Mouse (Mus musculus) liver, embryonic 14.5 days (tissue): Measurements from ENCODE around the gene Crot. TPM values are rescaled to one million over a fixed set of nuclear protein-coding genes. Genes with fewer than 3 reads are reported as not detected.

Source experiments
- ATAC-seq: fragments of 200-750 bp; cut with Nextera tagmentation; 2 replicates; pipeline ENCODE4 v1.8.0; 2017; ENCODE audit warnings: moderate number of reproducible peaks, mild to moderate bottlenecking, moderate library complexity; ENCODE audit not compliant: insufficient read depth
- DNase-seq, 3 experiments: peaks; one replicate each; pipeline ENCODE4 v3.0.0-alpha.2; 2012 to 2013; ENCODE audit warnings: low read depth in 3 of 3, low spot score in 3 of 3
- H3K27ac ChIP-seq: fragments of 300-500 bp; sonication (generic); 2 replicates; pipeline ENCODE4 v1.5.1; 2014; ENCODE audit warnings: moderate library complexity, mild to moderate bottlenecking, control low read depth, inconsistent platforms
- H3K27me3 ChIP-seq: fragments of 300-500 bp; sonication (generic); 2 replicates; pipeline ENCODE4 v1.6.1; 2014; ENCODE audit warnings: mild to moderate bottlenecking, low read length, moderate library complexity; ENCODE audit not compliant: control insufficient read depth, insufficient read depth
- H3K36me3 ChIP-seq: fragments of 300-500 bp; sonication (generic); replicated peaks from 2 replicates; pipeline ENCODE4 v1.6.1; 2014; ENCODE audit warnings: low read depth; ENCODE audit not compliant: control insufficient read depth, insufficient read depth
- H3K4me1 ChIP-seq, 2 experiments: fragments of 200-500 bp in 1 of 2; fragments of 300-500 bp in 1 of 2; sonication (generic) in 1 of 2; replicated peaks; 2 replicates each; pipeline ENCODE4 v1.6.1; 2012 to 2014; ENCODE audit warnings: antibody characterized with exemption in 1 of 2, inconsistent platforms in 1 of 2, low read length in 1 of 2; ENCODE audit not compliant: control insufficient read depth in 2 of 2, insufficient read depth in 2 of 2
- H3K4me2 ChIP-seq: fragments of 300-500 bp; sonication (generic); 2 replicates; pipeline ENCODE4 v1.6.1; 2014; ENCODE audit warnings: low read depth, mild to moderate bottlenecking, control low read depth, moderate library complexity
- H3K4me3 ChIP-seq, 2 experiments: fragments of 200-500 bp in 1 of 2; fragments of 300-500 bp in 1 of 2; sonication (generic) in 1 of 2; 2 replicates each; pipeline ENCODE4 v1.5.1; 2012 to 2014; ENCODE audit warnings: low read depth in 2 of 2, low read length in 2 of 2, mild to moderate bottlenecking in 2 of 2, control low read depth in 1 of 2, inconsistent platforms in 1 of 2, moderate library complexity in 1 of 2; ENCODE audit not compliant: insufficient read depth in 1 of 2
- H3K9ac ChIP-seq: fragments of 300-500 bp; sonication (generic); replicated peaks from 2 replicates; pipeline ENCODE4 v1.6.1; 2014; ENCODE audit warnings: mild to moderate bottlenecking, control low read depth, moderate library complexity
- H3K9me3 ChIP-seq: fragments of 300-500 bp; sonication (generic); 2 replicates; pipeline ENCODE4 v1.6.1; 2016; ENCODE audit warnings: low read length, mixed read lengths; ENCODE audit not compliant: control insufficient read depth
- CTCF ChIP-seq: IDR thresholded peaks from 2 replicates; pipeline ENCODE4 v1.5.1; 2016; ENCODE audit warnings: antibody characterized with exemption, low read depth, control low read depth
- EP300 ChIP-seq: IDR thresholded peaks from 2 replicates; pipeline ENCODE4 v1.6.1; 2016; ENCODE audit warnings: antibody characterized with exemption, low read depth
- WGBS: fragments of 180-500 bp; shearing (Covaris S2); extraction: QIAGEN DNeasy Blood & Tissue Kit; methylation state at CpG from one replicate; pipeline ENCODE4 v1.1.7; 2014; ENCODE audit not compliant: insufficient replicate concordance; 5-methylcytosine and 5-hydroxymethylcytosine counted together
- polyA plus RNA-seq, 2 experiments: library from polyadenylated mRNA; depleted of rRNA in 1 of 2; stranded (reverse) in 1 of 2; unstranded in 1 of 2; fragments of >200 nt; fragmentation: Nextera tagmentation in 1 of 2; extraction: Ambion mirVana in 1 of 2; gene quantifications; 2 replicates each; pipeline versions ENCODE4 v1.2.1 to v1.2.3; 2012 to 2014

Crot gene
- polyA plus RNA-seq, 2 experiments = 19.7 to 51.6 TPM

DNA sequence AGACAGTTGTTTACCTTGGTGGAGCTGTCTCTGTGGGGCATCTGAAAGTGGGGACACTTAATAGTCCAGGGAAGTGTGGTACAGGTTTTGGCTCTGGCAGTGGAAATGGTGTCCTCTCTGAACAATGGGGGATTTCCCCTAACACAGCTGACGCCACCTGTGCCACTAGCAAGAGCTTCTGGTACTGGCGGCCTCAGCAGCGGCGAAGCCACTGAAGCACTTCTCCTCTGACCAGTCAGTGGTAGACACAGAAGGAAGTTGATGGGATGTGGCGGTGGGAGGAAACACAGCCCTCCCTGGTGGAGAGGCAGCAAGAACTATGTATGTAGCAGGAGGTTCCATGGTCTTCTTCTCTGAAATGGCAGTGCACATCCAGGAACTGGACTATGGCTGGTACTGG lies 32.6 kb downstream of the Crot start:
- Histone ChIP-seq H3K9ac (no peak overlapping the region), H3K4me1 (no peaks in the 10 kb centered on the region), H3K4me3 (no peak overlapping the region), H3K36me3 (peaks cover 22% of the 10 kb centered on the region), H3K4me2 (no peak overlapping the region), H3K27me3 (no peaks in the 10 kb centered on the region), H3K27ac (no peak overlapping the region), H3K9me3 (no peaks in the 10 kb centered on the region)
- DNase-seq (no peak), ATAC-seq (no peak)
- TF ChIP-seq CTCF (no peak), EP300 (no peak)
- 77% methylated on average over 5 of the region's 5 CpGs for WGBS

GRCm38 (mm10) chr5:8960534-8960933 lies 36.6 kb downstream of the Crot start:
- WGBS = 79% methylated on average over 4 of the region's 4 CpGs
- Histone ChIP-seq H3K9ac (no peak overlapping the region), H3K36me3 (peaks cover 35% of the 10 kb centered on the region)

GRCm38 (mm10) chr5:8955544-8955943 lies 41.6 kb downstream of the Crot start:
- no peak for ATAC-seq
- no peak overlapping the region for H3K27ac ChIP-seq
- no peaks in the 10 kb centered on the region for H3K4me1 ChIP-seq
- H3K4me3 ChIP-seq = no peak overlapping the region
- no peaks in the 10 kb centered on the region for H3K27me3 ChIP-seq
- no peak for TF ChIP-seq EP300
- no peak for TF ChIP-seq CTCF
- WGBS = 92% methylated on average over 3 of the region's 3 CpGs
- no peak overlapping the region for H3K9ac ChIP-seq
- no peak for DNase-seq
- H3K9me3 ChIP-seq = no peaks in the 10 kb centered on the region
- H3K4me2 ChIP-seq = no peak overlapping the region
- H3K36me3 ChIP-seq = peaks cover 68% of the 10 kb centered on the region

More at GRCm38 (mm10) chr5:8960534-8960933, 36.6 kb downstream of the Crot start:
- no peak for DNase-seq
- ATAC-seq = peak; percentile 58; the same call in 1 of the 2 replicates
- no peaks in the 10 kb centered on the region for H3K27me3 ChIP-seq
- H3K4me3 ChIP-seq = no peak overlapping the region
- H3K27ac ChIP-seq = no peak overlapping the region
- no peaks in the 10 kb centered on the region for H3K9me3 ChIP-seq
- TF ChIP-seq CTCF (no peak), EP300 (no peak)
- no peak overlapping the region for H3K4me2 ChIP-seq
- H3K4me1 ChIP-seq = no peaks in the 10 kb centered on the region

- Histone ChIP-seq H3K9me3 (no peaks in the 10 kb centered on the region), H3K36me3 (peaks cover 68% of the 10 kb centered on the region), H3K4me3 (no peak overlapping the region), H3K9ac (no peak overlapping the region), H3K4me1 (no peaks in the 10 kb centered on the region), H3K4me2 (no peak overlapping the region), H3K27ac (no peak overlapping the region), H3K27me3 (no peaks in the 10 kb centered on the region)
- DNase-seq (no peak), ATAC-seq (no peak)
- no peak for TF ChIP-seq EP300
- TF ChIP-seq CTCF = no peak
- WGBS = 73% methylated on average over 2 of the region's 2 CpGs
These were observed 43.5 kb downstream of the Crot start for GRCm38 (mm10) chr5:8953660-8954059.

- Histone ChIP-seq H3K27ac (no peak overlapping the region), H3K4me1 (no peaks in the 10 kb centered on the region), H3K9ac (no peak overlapping the region), H3K4me3 (no peak overlapping the region), H3K4me2 (no peak overlapping the region), H3K9me3 (no peaks in the 10 kb centered on the region), H3K27me3 (no peaks in the 10 kb centered on the region), H3K36me3 (peaks cover 52% of the 10 kb centered on the region)
- WGBS = 72% methylated on average over 4 of the region's 4 CpGs
- ATAC-seq (no peak), DNase-seq (peak in 2 of 3 experiments; percentile 12 to 24)
- TF ChIP-seq EP300 = no peak
- TF ChIP-seq CTCF = no peak
These were observed 49.6 kb downstream of the Crot start for GRCm38 (mm10) chr5:8947423-8948110.
